In the genomic region with DNA sequence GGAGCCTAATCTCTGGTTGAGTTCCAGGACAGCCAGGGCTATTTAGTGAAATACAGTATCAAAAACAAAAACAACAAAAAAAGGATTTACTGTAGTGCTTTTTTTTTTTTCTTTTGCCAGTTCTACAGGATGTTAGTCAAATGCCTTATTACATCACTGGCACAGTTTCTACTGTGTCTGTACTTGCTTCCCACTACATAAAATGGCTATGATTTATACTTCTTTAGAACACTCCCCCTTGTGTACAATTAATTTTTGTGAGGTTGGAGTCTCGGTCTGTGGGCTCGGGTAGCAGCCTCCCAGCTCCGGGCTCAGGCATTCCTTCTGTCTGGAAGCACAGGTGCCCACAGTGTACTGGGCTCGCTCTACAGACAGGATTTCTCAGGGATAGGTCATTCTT, we compare ENCODE assay signal across 8 mouse cellular contexts. TPM values are rescaled to one million over a fixed set of nuclear protein-coding genes. Genes with fewer than 3 reads are reported as not detected.
DNase-seq lines count a peak whose midpoint lies in the region; ATAC-seq and TF ChIP-seq lines count a peak whose summit lies in the region.

No protein-coding gene starts in this region.

- H3K9ac ChIP-seq in lung, embryonic 14.5 days = no peak overlapping the region
- 0 out of 2 replicates have a peak overlapping the region, but pooled peaks have one; percentile 79 for H3K9ac ChIP-seq in neural tube, embryonic 13.5 days

- DNase-seq in lung, embryonic 14.5 days = peak; percentile 25
- no peak for DNase-seq in lung, postnatal 10 days
- peak; percentile 20 for DNase-seq in brain, adult 2 months (ENCODE audit: low read depth, low spot score)
- DNase-seq in induced T-regulatory cell, adult 2 months (ENCODE audit: low read depth) = peak; percentile 57
- no peak for DNase-seq in gastrocnemius, postnatal 25 days
- DNase-seq in gastrocnemius, postnatal 10 days = no peak
- DNase-seq in right cerebral cortex, postnatal 10 days (ENCODE audit: low spot score in 2 of 2) = no peak

- no peaks in the 10 kb centered on the region for H3K9me3 ChIP-seq in lung, embryonic 14.5 days (ENCODE audit: low read depth, low read length)
- H3K9me3 ChIP-seq in neural tube, embryonic 13.5 days = no peaks in the 10 kb centered on the region

- 9% methylated on average over 4 of the region's 4 CpGs for WGBS in lung, embryonic 14.5 days
- WGBS in neural tube, embryonic 13.5 days = 8% methylated on average over 4 of the region's 4 CpGs

- peak overlapping the region; percentile 88 for H3K4me2 ChIP-seq in lung, embryonic 14.5 days
- H3K4me2 ChIP-seq in neural tube, embryonic 13.5 days = peak overlapping the region; percentile 89

- no peak overlapping the region for H3K27ac ChIP-seq in lung, embryonic 14.5 days (ENCODE audit: low read depth)
- no peak overlapping the region for H3K27ac ChIP-seq in neural tube, embryonic 13.5 days (replicated peaks)

- 0 out of 2 replicates have a peak, but pooled peaks cover 6% of the 10 kb centered on the region for H3K36me3 ChIP-seq in lung, embryonic 14.5 days (ENCODE audit: insufficient read depth)
- H3K36me3 ChIP-seq in neural tube, embryonic 13.5 days = no peaks in the 10 kb centered on the region

- peaks cover 14% of the 10 kb centered on the region for H3K4me1 ChIP-seq in lung, embryonic 14.5 days (ENCODE audit: insufficient read depth)
- H3K4me1 ChIP-seq in neural tube, embryonic 13.5 days (replicated peaks) = peaks cover 26% of the 10 kb centered on the region

- ATAC-seq in lung, embryonic 14.5 days (ENCODE audit: insufficient read depth) = no peak
- no peak for ATAC-seq in neural tube, embryonic 13.5 days (ENCODE audit: low read depth)

- peak overlapping the region; percentile 99 for H3K4me3 ChIP-seq in lung, embryonic 14.5 days (ENCODE audit: low read depth, low read length)
- peak overlapping the region; percentile 99 for H3K4me3 ChIP-seq in neural tube, embryonic 13.5 days

- H3K27me3 ChIP-seq in lung, embryonic 14.5 days (ENCODE audit: insufficient read depth, low read length) = 0 out of 2 replicates have a peak, but pooled peaks cover 5% of the 10 kb centered on the region
- no peaks in the 10 kb centered on the region; the same call in none of the 2 replicates for H3K27me3 ChIP-seq in neural tube, embryonic 13.5 days

- TF ChIP-seq CTCF in lung, embryonic 14.5 days (IDR thresholded peaks at IDR 0.05; ENCODE audit: low read depth) = no peak

RNA-seq across cellular contexts. Expression of a gene that starts 1.1 kb away (rescaled TPM):
- polyA plus RNA-seq in lung, embryonic 14.5 days (2014; fragmentation: Nextera tagmentation; extraction: Ambion mirVana) = 23.3 and 25.4 TPM in 2 replicates
- 27.1 and 28.0 TPM in 2 replicates for polyA plus RNA-seq in neural tube, embryonic 13.5 days (2015; fragmentation: Nextera tagmentation; extraction: Ambion mirVana)
- 10 to 100 TPM; 15.4 to 17.4 TPM for total RNA-seq in gastrocnemius, postnatal 25 days (2021)
- total RNA-seq in gastrocnemius, postnatal 10 days (2021) = 10 to 100 TPM; 20.5 TPM

RNA-seq across cellular contexts. Expression of a gene that starts 34.1 kb away (rescaled TPM):
- 829 and 905 TPM in 2 replicates for polyA plus RNA-seq in lung, embryonic 14.5 days (2014; fragmentation: Nextera tagmentation; extraction: Ambion mirVana)
- 1,439 and 1,490 TPM in 2 replicates for polyA plus RNA-seq in neural tube, embryonic 13.5 days (2015; fragmentation: Nextera tagmentation; extraction: Ambion mirVana)
- total RNA-seq in gastrocnemius, postnatal 25 days (2021) = 10 to 100 TPM; 48.5 to 51.3 TPM
- total RNA-seq in gastrocnemius, postnatal 10 days (2021) = 10 to 100 TPM; 63.8 to 80.1 TPM

RNA-seq across cellular contexts. Expression of a gene that starts 54.2 kb away (rescaled TPM):
- 0.34 TPM in 1 of 2 replicates, not detected in the other for polyA plus RNA-seq in lung, embryonic 14.5 days (2014; fragmentation: Nextera tagmentation; extraction: Ambion mirVana)
- polyA plus RNA-seq in neural tube, embryonic 13.5 days (2015; fragmentation: Nextera tagmentation; extraction: Ambion mirVana) = 0.28 TPM in 1 of 2 replicates, not detected in the other
- not detected for total RNA-seq in gastrocnemius, postnatal 25 days (2021)
- total RNA-seq in gastrocnemius, postnatal 10 days (2021) = not detected

Comparison
In these comparisons a context has a peak if more than half of its experiments do, and no peak if none do; other contexts are left out.
1. DNase-seq: peak in lung, embryonic 14.5 days (single experiment), brain, adult 2 months (single experiment) and induced T-regulatory cell, adult 2 months (single experiment); none in lung, postnatal 10 days (single experiment), gastrocnemius, postnatal 25 days (single experiment), gastrocnemius, postnatal 10 days (single experiment) and right cerebral cortex, postnatal 10 days (0 of 2).